Mouse (Mus musculus) midbrain, embryonic 10.5 days (tissue): ENCODE data around the gene Mab21l3. TPM values are rescaled to one million over a fixed set of nuclear protein-coding genes. Genes with fewer than 3 reads are reported as not detected.
A peak's percentile ranks its signal among the peaks of the same experiment; 100 is the strongest.

Experiments
- DNase-seq: peaks from one replicate; pipeline ENCODE4 v3.0.0-alpha.2; 2017; ENCODE audit warnings: low spot score
- H3K27ac ChIP-seq: fragments of 300-500 bp; sonication (generic); replicated peaks from 2 replicates; pipeline ENCODE4 v1.5.1; 2016; ENCODE audit warnings: mild to moderate bottlenecking
- H3K27me3 ChIP-seq: fragments of 300-500 bp; sonication (generic); 2 replicates; pipeline ENCODE4 v1.6.1; 2016; ENCODE audit warnings: low read depth, mild to moderate bottlenecking; ENCODE audit not compliant: poor library complexity, severe bottlenecking
- H3K36me3 ChIP-seq: fragments of 300-500 bp; sonication (generic); 2 replicates; pipeline ENCODE4 v1.6.1; 2016; ENCODE audit warnings: mild to moderate bottlenecking, moderate library complexity
- H3K4me1 ChIP-seq: fragments of 300-500 bp; sonication (generic); 2 replicates; pipeline ENCODE4 v1.6.1; 2016
- H3K4me3 ChIP-seq: fragments of 300-500 bp; sonication (generic); 2 replicates; pipeline ENCODE4 v1.5.1; 2016; ENCODE audit warnings: mild to moderate bottlenecking, moderate library complexity
- H3K9me3 ChIP-seq: fragments of 300-500 bp; sonication (generic); replicated peaks from 2 replicates; pipeline ENCODE4 v1.6.1; 2016; ENCODE audit warnings: mild to moderate bottlenecking
- WGBS: fragments of 180-500 bp; shearing (Covaris S2); methylation state at CpG from one replicate; pipeline ENCODE4 v1.1.7; 2016; 5-methylcytosine and 5-hydroxymethylcytosine counted together
- polyA plus RNA-seq: library from polyadenylated mRNA; unstranded; fragments of >200 nt; fragmentation: Nextera tagmentation; extraction: Ambion mirVana; gene quantifications from 2 replicates; pipeline ENCODE4 v1.2.1, GENCODE M21; 2016

Gene Mab21l3
- polyA plus RNA-seq, 1 experiment from 2014 or later, result 0.43 TPM

GRCm38 (mm10) chr3:101807646-101808045 is 41.1 kb downstream of the Mab21l3 start:
- H3K27me3 ChIP-seq, result peaks cover 23% of the 10 kb centered on the region
- 96% methylated on average over 6 of the region's 6 CpGs for WGBS

GRCm38 (mm10) chr3:101806941-101807340 is 41.8 kb downstream of the Mab21l3 start:
- Histone ChIP-seq H3K4me3 (no peak overlapping the region), H3K36me3 (no peaks in the 10 kb centered on the region), H3K27me3 (peaks cover 28% of the 10 kb centered on the region), H3K4me1 (peaks cover 42% of the 10 kb centered on the region), H3K9me3 (no peaks in the 10 kb centered on the region), H3K27ac (no peak overlapping the region)
- no peak for DNase-seq
- 59% methylated on average over 4 of the region's 4 CpGs for WGBS

More at GRCm38 (mm10) chr3:101807646-101808045, 41.1 kb downstream of the Mab21l3 start:
- Histone ChIP-seq H3K4me1 (peaks cover 40% of the 10 kb centered on the region), H3K27ac (no peak overlapping the region), H3K4me3 (no peak overlapping the region), H3K36me3 (no peaks in the 10 kb centered on the region), H3K9me3 (no peaks in the 10 kb centered on the region)
- no peak for DNase-seq

- H3K27ac ChIP-seq, result peak overlapping the region; percentile 64
- H3K27me3 ChIP-seq, result peaks cover 31% of the 10 kb centered on the region
- H3K36me3 ChIP-seq, result no peaks in the 10 kb centered on the region
- no peaks in the 10 kb centered on the region for H3K9me3 ChIP-seq
- peak; percentile 91 for DNase-seq
- H3K4me1 ChIP-seq, result peaks cover 49% of the 10 kb centered on the region
- WGBS, result 9% methylated on average over 16 of the region's 16 CpGs
- no peak overlapping the region for H3K4me3 ChIP-seq
These were observed 42.6 kb downstream of the Mab21l3 start for GRCm38 (mm10) chr3:101806149-101806548.

GRCm38 (mm10) chr3:101805562-101806004 is 43.2 kb downstream of the Mab21l3 start:
- peak; percentile 46 for DNase-seq
- Histone ChIP-seq H3K4me1 (peaks cover 50% of the 10 kb centered on the region), H3K36me3 (no peaks in the 10 kb centered on the region), H3K9me3 (no peaks in the 10 kb centered on the region), H3K27me3 (peaks cover 31% of the 10 kb centered on the region), H3K27ac (peak overlapping the region; percentile 53), H3K4me3 (no peak overlapping the region)
- 27% methylated on average over 13 of the region's 13 CpGs for WGBS

GRCm38 (mm10) chr3:101804971-101805561 is 43.7 kb downstream of the Mab21l3 start:
- H3K4me3 ChIP-seq, result no peak overlapping the region
- peak overlapping the region; percentile 53 for H3K27ac ChIP-seq
- H3K4me1 ChIP-seq, result peaks cover 54% of the 10 kb centered on the region
- H3K27me3 ChIP-seq, result peaks cover 31% of the 10 kb centered on the region
- 52% methylated on average over 11 of the region's 11 CpGs for WGBS
- no peaks in the 10 kb centered on the region for H3K9me3 ChIP-seq
- H3K36me3 ChIP-seq, result no peaks in the 10 kb centered on the region
- no peak for DNase-seq

- H3K4me1 ChIP-seq, result peaks cover 56% of the 10 kb centered on the region
- 82% methylated on average over 6 of the region's 6 CpGs for WGBS
- H3K27me3 ChIP-seq, result peaks cover 36% of the 10 kb centered on the region
- no peaks in the 10 kb centered on the region for H3K9me3 ChIP-seq
- no peaks in the 10 kb centered on the region for H3K36me3 ChIP-seq
- DNase-seq, result no peak
- H3K27ac ChIP-seq, result peak overlapping the region; percentile 55; the same call in 1 of the 2 replicates
- no peak overlapping the region for H3K4me3 ChIP-seq
These were observed 44.4 kb downstream of the Mab21l3 start for GRCm38 (mm10) chr3:101804331-101804730.

- WGBS, result 81% methylated on average over 6 of the region's 6 CpGs
- H3K4me3 ChIP-seq, result no peak overlapping the region
- DNase-seq, result no peak
- peaks cover 38% of the 10 kb centered on the region for H3K27me3 ChIP-seq
- H3K27ac ChIP-seq, result no peak overlapping the region
- no peaks in the 10 kb centered on the region for H3K36me3 ChIP-seq
- H3K9me3 ChIP-seq, result no peaks in the 10 kb centered on the region
- peaks cover 56% of the 10 kb centered on the region for H3K4me1 ChIP-seq
These were observed 45.0 kb downstream of the Mab21l3 start for GRCm38 (mm10) chr3:101803764-101804163.

GRCm38 (mm10) chr3:101802746-101803145 is 46.0 kb downstream of the Mab21l3 start:
- H3K9me3 ChIP-seq, result no peaks in the 10 kb centered on the region
- no peak for DNase-seq
- peaks cover 36% of the 10 kb centered on the region for H3K27me3 ChIP-seq
- H3K4me3 ChIP-seq, result no peak overlapping the region
- H3K36me3 ChIP-seq, result no peaks in the 10 kb centered on the region
- WGBS, result 88% methylated on average over 6 of the region's 6 CpGs
- peaks cover 64% of the 10 kb centered on the region for H3K4me1 ChIP-seq
- H3K27ac ChIP-seq, result no peak overlapping the region

GRCm38 (mm10) chr3:101800596-101801018 is 48.2 kb downstream of the Mab21l3 start:
- H3K27me3 ChIP-seq, result peaks cover 36% of the 10 kb centered on the region
- WGBS, result 82% methylated on average over 11 of the region's 11 CpGs
- no peaks in the 10 kb centered on the region for H3K9me3 ChIP-seq
- H3K27ac ChIP-seq, result no peak overlapping the region
- H3K4me3 ChIP-seq, result no peak overlapping the region
- DNase-seq, result no peak
- H3K4me1 ChIP-seq, result peaks cover 64% of the 10 kb centered on the region
- no peaks in the 10 kb centered on the region for H3K36me3 ChIP-seq

- no peak overlapping the region for H3K27ac ChIP-seq
- H3K9me3 ChIP-seq, result no peaks in the 10 kb centered on the region
- H3K27me3 ChIP-seq, result peaks cover 36% of the 10 kb centered on the region
- no peaks in the 10 kb centered on the region for H3K36me3 ChIP-seq
- WGBS, result 71% methylated on average over 14 of the region's 14 CpGs
- peaks cover 59% of the 10 kb centered on the region for H3K4me1 ChIP-seq
- H3K4me3 ChIP-seq, result no peak overlapping the region
- DNase-seq, result no peak
These were observed 48.7 kb downstream of the Mab21l3 start for GRCm38 (mm10) chr3:101799852-101800595.

- Histone ChIP-seq H3K9me3 (no peaks in the 10 kb centered on the region), H3K27me3 (peaks cover 28% of the 10 kb centered on the region), H3K27ac (peak overlapping the region; percentile 24), H3K4me3 (no peak overlapping the region), H3K36me3 (no peaks in the 10 kb centered on the region), H3K4me1 (peaks cover 56% of the 10 kb centered on the region)
- no peak for DNase-seq
- WGBS, result 75% methylated on average over 15 of the region's 15 CpGs
These were observed 50.7 kb downstream of the Mab21l3 start for GRCm38 (mm10) chr3:101797830-101798709.

- no peaks in the 10 kb centered on the region for H3K36me3 ChIP-seq
- DNase-seq, result no peak
- WGBS, result 59% methylated on average over 7 of the region's 7 CpGs
- peaks cover 20% of the 10 kb centered on the region for H3K27me3 ChIP-seq
- no peaks in the 10 kb centered on the region for H3K9me3 ChIP-seq
- peaks cover 40% of the 10 kb centered on the region for H3K4me1 ChIP-seq
- no peak overlapping the region for H3K4me3 ChIP-seq
- 0 out of 2 replicates have a peak overlapping the region, but pooled peaks have one; percentile 7 for H3K27ac ChIP-seq
These were observed 52.5 kb downstream of the Mab21l3 start for GRCm38 (mm10) chr3:101796212-101796611.
